Mouse (Mus musculus): ENCODE measurements at regions not wholly inside any gene's neighbourhood (a gene's known extent, or its start where the extent isn't known, plus 50 kb on each side); places are given as distances from the start of the nearest gene placed in this dataset.

- Histone ChIP-seq H3K27me3 (no peaks in the 10 kb centered on the region), H3K9me3 (no peaks in the 10 kb centered on the region), H3K4me1 (no peaks in the 10 kb centered on the region), H3K4me2 (no peak overlapping the region), H3K27ac (no peak overlapping the region), H3K4me3 (no peak overlapping the region), H3K36me3 (no peaks in the 10 kb centered on the region), H3K9ac (no peak overlapping the region)
- WGBS: 53% methylated on average over 17 of the region's 17 CpGs
- ATAC-seq (ENCODE audit: insufficient number of reproducible peaks, insufficient read depth, low FRiP score, low TSS enrichment, low read depth): no peak
These were observed 430.4 kb downstream of the Psat1 start for GRCm38 (mm10) chr19:15516566-15517305.

GRCm38 (mm10) chr19:15513197-15513596, 433.9 kb downstream of the Psat1 start:
- H3K4me1 ChIP-seq: no peaks in the 10 kb centered on the region
- H3K9ac ChIP-seq: no peak overlapping the region
- no peak overlapping the region for H3K27ac ChIP-seq
- no peaks in the 10 kb centered on the region for H3K9me3 ChIP-seq
- no peaks in the 10 kb centered on the region for H3K27me3 ChIP-seq
- no peak overlapping the region for H3K4me2 ChIP-seq
- no peaks in the 10 kb centered on the region for H3K36me3 ChIP-seq
- ATAC-seq (ENCODE audit: insufficient number of reproducible peaks, insufficient read depth, low FRiP score, low TSS enrichment, low read depth): no peak
- 69% methylated on average over 4 of the region's 4 CpGs for WGBS
- H3K4me3 ChIP-seq: no peak overlapping the region

GRCm38 (mm10) chr19:15510395-15510794, 436.7 kb downstream of the Psat1 start:
- no peak overlapping the region for H3K4me3 ChIP-seq
- no peak overlapping the region for H3K9ac ChIP-seq
- H3K27me3 ChIP-seq: no peaks in the 10 kb centered on the region
- no peak overlapping the region for H3K27ac ChIP-seq
- ATAC-seq (ENCODE audit: insufficient number of reproducible peaks, insufficient read depth, low FRiP score, low TSS enrichment, low read depth): no peak
- H3K9me3 ChIP-seq: no peaks in the 10 kb centered on the region
- 89% methylated on average over 1 of the region's 1 CpGs for WGBS
- H3K36me3 ChIP-seq: no peaks in the 10 kb centered on the region
- H3K4me2 ChIP-seq: no peak overlapping the region
- no peaks in the 10 kb centered on the region for H3K4me1 ChIP-seq

- 84% methylated on average over 1 of the region's 1 CpGs for WGBS
- Histone ChIP-seq H3K36me3 (no peaks in the 10 kb centered on the region), H3K27me3 (no peaks in the 10 kb centered on the region), H3K27ac (no peak overlapping the region), H3K9me3 (no peaks in the 10 kb centered on the region), H3K9ac (no peak overlapping the region), H3K4me3 (no peak overlapping the region), H3K4me2 (no peak overlapping the region), H3K4me1 (no peaks in the 10 kb centered on the region)
- no peak for ATAC-seq (ENCODE audit: insufficient number of reproducible peaks, insufficient read depth, low FRiP score, low TSS enrichment, low read depth)
These were observed 444.2 kb downstream of the Psat1 start for GRCm38 (mm10) chr19:15502985-15503354.

GRCm38 (mm10) chr19:15502315-15502984, 444.7 kb downstream of the Psat1 start:
- Histone ChIP-seq H3K9ac (no peak overlapping the region), H3K27me3 (no peaks in the 10 kb centered on the region), H3K36me3 (no peaks in the 10 kb centered on the region), H3K4me1 (no peaks in the 10 kb centered on the region), H3K4me2 (no peak overlapping the region), H3K4me3 (no peak overlapping the region), H3K9me3 (no peaks in the 10 kb centered on the region), H3K27ac (no peak overlapping the region)
- no peak for ATAC-seq (ENCODE audit: insufficient number of reproducible peaks, insufficient read depth, low FRiP score, low TSS enrichment, low read depth)
- 46% methylated on average over 9 of the region's 9 CpGs for WGBS

- no peak overlapping the region for H3K4me3 ChIP-seq
- no peak overlapping the region for H3K27ac ChIP-seq
- WGBS: 73% methylated on average over 1 of the region's 1 CpGs
- no peak for ATAC-seq (ENCODE audit: insufficient number of reproducible peaks, insufficient read depth, low FRiP score, low TSS enrichment, low read depth)
- no peaks in the 10 kb centered on the region for H3K27me3 ChIP-seq
- no peak overlapping the region for H3K4me2 ChIP-seq
- no peaks in the 10 kb centered on the region for H3K9me3 ChIP-seq
- H3K9ac ChIP-seq: no peak overlapping the region
- H3K36me3 ChIP-seq: no peaks in the 10 kb centered on the region
- H3K4me1 ChIP-seq: no peaks in the 10 kb centered on the region
These were observed 451.6 kb downstream of the Psat1 start for GRCm38 (mm10) chr19:15495532-15495931.

- H3K27me3 ChIP-seq: no peaks in the 10 kb centered on the region
- H3K36me3 ChIP-seq: no peaks in the 10 kb centered on the region
- no peaks in the 10 kb centered on the region for H3K9me3 ChIP-seq
- H3K27ac ChIP-seq: no peak overlapping the region
- H3K9ac ChIP-seq: no peak overlapping the region
- no peak for ATAC-seq (ENCODE audit: insufficient number of reproducible peaks, insufficient read depth, low FRiP score, low TSS enrichment, low read depth)
- H3K4me1 ChIP-seq: no peaks in the 10 kb centered on the region
- no peak overlapping the region for H3K4me3 ChIP-seq
- no peak overlapping the region for H3K4me2 ChIP-seq
- WGBS: 81% methylated on average over 5 of the region's 5 CpGs
These were observed 459.6 kb downstream of the Psat1 start for GRCm38 (mm10) chr19:15487576-15487975.

GRCm38 (mm10) chr19:15481605-15482004, 465.5 kb downstream of the Psat1 start:
- H3K4me3 ChIP-seq: no peak overlapping the region
- WGBS: 41% methylated on average over 8 of the region's 8 CpGs
- ATAC-seq (ENCODE audit: insufficient number of reproducible peaks, insufficient read depth, low FRiP score, low TSS enrichment, low read depth): no peak
- H3K36me3 ChIP-seq: no peaks in the 10 kb centered on the region
- H3K27ac ChIP-seq: no peak overlapping the region
- no peaks in the 10 kb centered on the region for H3K27me3 ChIP-seq
- no peak overlapping the region for H3K4me2 ChIP-seq
- H3K4me1 ChIP-seq: no peaks in the 10 kb centered on the region
- H3K9me3 ChIP-seq: no peaks in the 10 kb centered on the region
- no peak overlapping the region for H3K9ac ChIP-seq

GRCm38 (mm10) chr19:15469541-15469940, 477.6 kb downstream of the Psat1 start:
- 87% methylated on average over 10 of the region's 10 CpGs for WGBS
- Histone ChIP-seq H3K4me1 (no peaks in the 10 kb centered on the region), H3K27me3 (no peaks in the 10 kb centered on the region)

GRCm38 (mm10) chr19:15466713-15467112, 480.4 kb downstream of the Psat1 start:
- Histone ChIP-seq H3K36me3 (no peaks in the 10 kb centered on the region), H3K9ac (no peak overlapping the region), H3K27me3 (no peaks in the 10 kb centered on the region), H3K27ac (no peak overlapping the region), H3K4me3 (no peak overlapping the region), H3K9me3 (no peaks in the 10 kb centered on the region), H3K4me2 (no peak overlapping the region), H3K4me1 (no peaks in the 10 kb centered on the region)
- 91% methylated on average over 8 of the region's 8 CpGs for WGBS
- ATAC-seq (ENCODE audit: insufficient number of reproducible peaks, insufficient read depth, low FRiP score, low TSS enrichment, low read depth): no peak

More at GRCm38 (mm10) chr19:15469541-15469940, 477.6 kb downstream of the Psat1 start:
- Histone ChIP-seq H3K4me2 (no peak overlapping the region), H3K4me3 (no peak overlapping the region), H3K9me3 (no peaks in the 10 kb centered on the region), H3K9ac (no peak overlapping the region), H3K36me3 (no peaks in the 10 kb centered on the region), H3K27ac (no peak overlapping the region)
- ATAC-seq (ENCODE audit: insufficient number of reproducible peaks, insufficient read depth, low FRiP score, low TSS enrichment, low read depth): no peak

GRCm38 (mm10) chr19:15465063-15465760, 481.9 kb downstream of the Psat1 start:
- Histone ChIP-seq H3K36me3 (no peaks in the 10 kb centered on the region), H3K9me3 (no peaks in the 10 kb centered on the region), H3K27ac (no peak overlapping the region), H3K4me1 (no peaks in the 10 kb centered on the region), H3K4me3 (no peak overlapping the region), H3K27me3 (no peaks in the 10 kb centered on the region), H3K4me2 (no peak overlapping the region), H3K9ac (no peak overlapping the region)
- 54% methylated on average over 9 of the region's 9 CpGs for WGBS
- ATAC-seq (ENCODE audit: insufficient number of reproducible peaks, insufficient read depth, low FRiP score, low TSS enrichment, low read depth): no peak

- Histone ChIP-seq H3K4me3 (no peak overlapping the region), H3K27me3 (no peaks in the 10 kb centered on the region), H3K4me1 (peaks cover 8% of the 10 kb centered on the region; the same call in 1 of the 2 replicates), H3K27ac (no peak overlapping the region), H3K4me2 (no peak overlapping the region), H3K36me3 (no peaks in the 10 kb centered on the region), H3K9ac (no peak overlapping the region), H3K9me3 (no peaks in the 10 kb centered on the region)
- WGBS: 48% methylated on average over 4 of the region's 4 CpGs
- ATAC-seq (ENCODE audit: insufficient number of reproducible peaks, insufficient read depth, low FRiP score, low TSS enrichment, low read depth): no peak
These were observed 489.3 kb downstream of the Psat1 start for GRCm38 (mm10) chr19:15457793-15458192.
